Mouse (Mus musculus): ENCODE data around the gene Cdt1.

GRCm38 (mm10) chr8:122527937-122528336, 39.9 kb upstream of the Cdt1 start:
- no peak for TF ChIP-seq CTCF (IDR thresholded peaks at IDR 0.05; ENCODE audit: control insufficient read depth, insufficient read depth, low read length)
- TF ChIP-seq POLR2A (IDR thresholded peaks at IDR 0.05; ENCODE audit: borderline replicate concordance, control insufficient read depth, low read depth, low read length) = no peak
